Mouse (Mus musculus) intestine, embryonic 14.5 days (tissue): ENCODE measurements around the gene Lenep. TPM values are rescaled to one million over a fixed set of nuclear protein-coding genes. Genes with fewer than 3 reads are reported as not detected.

ENCODE experiments used
- ATAC-seq: fragments of 200-750 bp; cut with Nextera tagmentation; replicated peaks from 2 replicates; pipeline ENCODE4 v1.8.0; 2017; ENCODE audit warnings: low read depth, moderate number of reproducible peaks, moderate TSS enrichment, moderate library complexity; ENCODE audit not compliant: low FRiP score, low TSS enrichment
- DNase-seq: peaks from one replicate; pipeline ENCODE4 v3.0.0-alpha.2; 2018; ENCODE audit warnings: low spot score
- H3K27ac ChIP-seq: fragments of 300-500 bp; sonication (generic); 2 replicates; pipeline ENCODE4 v1.5.1; 2014; ENCODE audit warnings: low read depth, mild to moderate bottlenecking, control low read depth
- H3K27me3 ChIP-seq: fragments of 300-500 bp; sonication (generic); replicated peaks from 2 replicates; pipeline ENCODE4 v1.6.1; 2014; ENCODE audit warnings: low read length, control low read depth; ENCODE audit not compliant: control insufficient read depth, insufficient read depth
- H3K36me3 ChIP-seq: fragments of 300-500 bp; sonication (generic); 2 replicates; pipeline ENCODE4 v1.6.1; 2014; ENCODE audit warnings: low read length, control low read depth; ENCODE audit not compliant: control insufficient read depth, insufficient read depth
- H3K4me1 ChIP-seq: fragments of 300-500 bp; sonication (generic); replicated peaks from 2 replicates; pipeline ENCODE4 v1.6.1; 2014; ENCODE audit warnings: low read length, control low read depth, mixed read lengths; ENCODE audit not compliant: control insufficient read depth, insufficient read depth
- H3K4me2 ChIP-seq: fragments of 300-500 bp; sonication (generic); 2 replicates; pipeline ENCODE4 v1.6.1; 2014; ENCODE audit warnings: low read length
- H3K4me3 ChIP-seq: fragments of 300-500 bp; sonication (generic); 2 replicates; pipeline ENCODE4 v1.5.1; 2014; ENCODE audit warnings: low read depth, low read length, control low read depth, mixed read lengths
- H3K9ac ChIP-seq: fragments of 300-500 bp; sonication (generic); 2 replicates; pipeline ENCODE4 v1.6.1; 2014; ENCODE audit warnings: mild to moderate bottlenecking, low read length
- H3K9me3 ChIP-seq: fragments of 300-500 bp; sonication (generic); 2 replicates; pipeline ENCODE4 v1.6.1; 2016; ENCODE audit warnings: low read length, control low read depth; ENCODE audit not compliant: control insufficient read depth
- WGBS: fragments of 180-500 bp; shearing (Covaris S2); extraction: QIAGEN DNeasy Blood & Tissue Kit; methylation state at CpG from one replicate; pipeline ENCODE4 v1.1.7; 2014; 5-methylcytosine and 5-hydroxymethylcytosine counted together
- polyA plus RNA-seq: library from polyadenylated mRNA; unstranded; fragments of >200 nt; fragmentation: Nextera tagmentation; extraction: Ambion mirVana; gene quantifications from 2 replicates; pipeline ENCODE4 v1.2.1, GENCODE M21; 2014

Gene Lenep
- polyA plus RNA-seq = not detected in 2 replicates

GRCm38 (mm10) chr3:89402693-89403092 is at the start of gene Lenep:
Gene Lenep, minus strand, starts transcription at chr3:89402793.
- 89% methylated on average over 5 of the region's 5 CpGs for WGBS
- Histone ChIP-seq H3K4me3 (no peak within 1 kb of the TSS), H3K27ac (no peak within 1 kb of the TSS), H3K36me3 (peaks cover 26% of the 10 kb centered on the region), H3K27me3 (no peaks in the 10 kb centered on the region), H3K9ac (no peak within 1 kb of the TSS), H3K9me3 (no peaks in the 10 kb centered on the region), H3K4me1 (no peaks in the 10 kb centered on the region), H3K4me2 (no peak within 1 kb of the TSS)
- DNase-seq (no peak), ATAC-seq (no peak)

GRCm38 (mm10) chr3:89451916-89452315 is 49.3 kb upstream of the Lenep start:
- H3K9ac ChIP-seq = no peak overlapping the region
- H3K4me1 ChIP-seq = 0 out of 2 replicates have a peak, but pooled peaks cover 4% of the 10 kb centered on the region
- no peak for DNase-seq
- 96% methylated on average over 1 of the region's 1 CpGs for WGBS
- H3K4me2 ChIP-seq = no peak overlapping the region
- H3K9me3 ChIP-seq = no peaks in the 10 kb centered on the region
- no peak for ATAC-seq
- H3K36me3 ChIP-seq = peaks cover 11% of the 10 kb centered on the region; the same call in 1 of the 2 replicates
- no peak overlapping the region for H3K27ac ChIP-seq
- no peak overlapping the region for H3K4me3 ChIP-seq
- no peaks in the 10 kb centered on the region for H3K27me3 ChIP-seq

- H3K9me3 ChIP-seq = no peaks in the 10 kb centered on the region
- H3K4me2 ChIP-seq = no peak overlapping the region
- 0 out of 2 replicates have a peak, but pooled peaks cover 4% of the 10 kb centered on the region for H3K4me1 ChIP-seq
- peaks cover 26% of the 10 kb centered on the region for H3K36me3 ChIP-seq
- 0 out of 2 replicates have a peak, but pooled peaks have one; percentile 32 for ATAC-seq
- DNase-seq = peak; percentile 85
- H3K27ac ChIP-seq = no peak overlapping the region
- H3K9ac ChIP-seq = no peak overlapping the region
- 48% methylated on average over 7 of the region's 7 CpGs for WGBS
- no peaks in the 10 kb centered on the region for H3K27me3 ChIP-seq
- H3K4me3 ChIP-seq = no peak overlapping the region
Observed at GRCm38 (mm10) chr3:89449541-89449940, 46.9 kb upstream of the Lenep start.

GRCm38 (mm10) chr3:89448720-89449537 is 46.3 kb upstream of the Lenep start:
- WGBS = 63% methylated on average over 13 of the region's 13 CpGs
- ATAC-seq (no peak), DNase-seq (no peak)
- Histone ChIP-seq H3K4me2 (no peak overlapping the region), H3K9me3 (no peaks in the 10 kb centered on the region), H3K9ac (no peak overlapping the region), H3K27ac (no peak overlapping the region), H3K27me3 (no peaks in the 10 kb centered on the region), H3K4me1 (0 out of 2 replicates have a peak, but pooled peaks cover 4% of the 10 kb centered on the region), H3K36me3 (peaks cover 29% of the 10 kb centered on the region), H3K4me3 (no peak overlapping the region)

- 100% methylated on average over 2 of the region's 2 CpGs for WGBS
- Histone ChIP-seq H3K4me1 (peaks cover 10% of the 10 kb centered on the region), H3K4me2 (no peak overlapping the region), H3K9me3 (no peaks in the 10 kb centered on the region), H3K4me3 (no peak overlapping the region), H3K36me3 (peaks cover 18% of the 10 kb centered on the region), H3K27ac (no peak overlapping the region), H3K27me3 (no peaks in the 10 kb centered on the region), H3K9ac (no peak overlapping the region)
- ATAC-seq = no peak
- no peak for DNase-seq
Observed at GRCm38 (mm10) chr3:89440691-89441090, 38.1 kb upstream of the Lenep start.

GRCm38 (mm10) chr3:89437269-89437668 is 34.7 kb upstream of the Lenep start:
- DNase-seq = no peak
- H3K27ac ChIP-seq = peak overlapping the region; percentile 58
- H3K9me3 ChIP-seq = no peaks in the 10 kb centered on the region
- H3K9ac ChIP-seq = peak overlapping the region; percentile 56
- no peaks in the 10 kb centered on the region for H3K27me3 ChIP-seq
- 36% methylated on average over 5 of the region's 5 CpGs for WGBS
- peaks cover 34% of the 10 kb centered on the region for H3K36me3 ChIP-seq
- ATAC-seq = no peak
- peak overlapping the region; percentile 58 for H3K4me2 ChIP-seq
- peak overlapping the region; percentile 50 for H3K4me3 ChIP-seq
- peaks cover 10% of the 10 kb centered on the region for H3K4me1 ChIP-seq

GRCm38 (mm10) chr3:89436176-89437113 is 33.9 kb upstream of the Lenep start, which contains the start of gene Pbxip1:
Gene Pbxip1, plus strand, starts transcription at chr3:89436706.
- Histone ChIP-seq H3K4me3 (peak within 1 kb of the TSS; percentile 50), H3K27me3 (no peaks in the 10 kb centered on the region), H3K36me3 (peaks cover 36% of the 10 kb centered on the region), H3K9ac (peak within 1 kb of the TSS; percentile 56), H3K4me1 (peaks cover 14% of the 10 kb centered on the region), H3K27ac (peak within 1 kb of the TSS; percentile 58), H3K4me2 (peak within 1 kb of the TSS; percentile 58), H3K9me3 (no peaks in the 10 kb centered on the region)
- ATAC-seq (peak; percentile 84), DNase-seq (peak; percentile 78)
- WGBS = 5% methylated on average over 16 of the region's 16 CpGs

GRCm38 (mm10) chr3:89435041-89435440 is 32.4 kb upstream of the Lenep start:
- Histone ChIP-seq H3K9me3 (no peaks in the 10 kb centered on the region), H3K27ac (no peak overlapping the region), H3K4me3 (no peak overlapping the region), H3K36me3 (peaks cover 34% of the 10 kb centered on the region), H3K9ac (no peak overlapping the region), H3K27me3 (no peaks in the 10 kb centered on the region), H3K4me1 (peaks cover 20% of the 10 kb centered on the region), H3K4me2 (no peak overlapping the region)
- ATAC-seq (no peak), DNase-seq (no peak)
- 81% methylated on average over 7 of the region's 7 CpGs for WGBS
